Mouse (Mus musculus): Measurements from ENCODE around the gene Adamts12. TPM values are rescaled to one million over a fixed set of nuclear protein-coding genes. Genes with fewer than 3 reads are reported as not detected.
A peak's percentile ranks its signal among the peaks of the same experiment; 100 is the strongest.

The Adamts12 gene
- total RNA-seq, 2 experiments from 2014 or later, result 3.5 to 3.6 TPM

GRCm38 (mm10) chr15:11159386-11159785, 94.8 kb downstream of the Adamts12 start:
- DNase-seq (ENCODE audit: low spot score in 2 of 2), result no peak

GRCm38 (mm10) chr15:11160759-11161158, 96.2 kb downstream of the Adamts12 start:
- no peak for DNase-seq (ENCODE audit: low spot score in 2 of 2)

- DNase-seq (ENCODE audit: low spot score in 2 of 2), result no peak
These were observed 101.3 kb downstream of the Adamts12 start for GRCm38 (mm10) chr15:11165883-11166282.

GRCm38 (mm10) chr15:11173884-11174470, 109.4 kb downstream of the Adamts12 start:
- peak in 1 of 2 experiments; percentile 22 for DNase-seq (ENCODE audit: low spot score in 2 of 2)

GRCm38 (mm10) chr15:11174842-11175241, 110.3 kb downstream of the Adamts12 start:
- no peak for DNase-seq (ENCODE audit: low spot score in 2 of 2)

- DNase-seq (ENCODE audit: low spot score in 2 of 2), result no peak
These were observed 112.9 kb downstream of the Adamts12 start for GRCm38 (mm10) chr15:11177448-11177847.

- no peak for DNase-seq (ENCODE audit: low spot score in 2 of 2)
These were observed 115.2 kb downstream of the Adamts12 start for GRCm38 (mm10) chr15:11179751-11180169.

GRCm38 (mm10) chr15:11186711-11187110, 122.1 kb downstream of the Adamts12 start:
- no peak for DNase-seq (ENCODE audit: low spot score in 2 of 2)

GRCm38 (mm10) chr15:11190447-11190846, 125.9 kb downstream of the Adamts12 start:
- DNase-seq (ENCODE audit: low spot score in 2 of 2), result no peak

GRCm38 (mm10) chr15:11192762-11193161, 128.2 kb downstream of the Adamts12 start:
- DNase-seq (ENCODE audit: low spot score in 2 of 2), result no peak

- peak in 1 of 2 experiments; percentile 26 for DNase-seq (ENCODE audit: low spot score in 2 of 2)
These were observed 132.5 kb downstream of the Adamts12 start for GRCm38 (mm10) chr15:11197051-11197450.

- no peak for DNase-seq (ENCODE audit: low spot score in 2 of 2)
These were observed 133.7 kb downstream of the Adamts12 start for GRCm38 (mm10) chr15:11198246-11198795.

- DNase-seq (ENCODE audit: low spot score in 2 of 2), result peak in 1 of 2 experiments; percentile 11
These were observed 138.5 kb downstream of the Adamts12 start for GRCm38 (mm10) chr15:11203084-11203483.

- DNase-seq (ENCODE audit: low spot score in 2 of 2), result no peak
These were observed 140.3 kb downstream of the Adamts12 start for GRCm38 (mm10) chr15:11204934-11205333.

GRCm38 (mm10) chr15:11210976-11211375, 146.4 kb downstream of the Adamts12 start:
- no peak for DNase-seq (ENCODE audit: low spot score in 2 of 2)

- no peak for DNase-seq (ENCODE audit: low spot score in 2 of 2)
These were observed 169.5 kb downstream of the Adamts12 start for GRCm38 (mm10) chr15:11233906-11234632.

- DNase-seq (ENCODE audit: low spot score in 2 of 2), result peak; percentile 5 to 18
These were observed 175.8 kb downstream of the Adamts12 start for GRCm38 (mm10) chr15:11240406-11240805.

GRCm38 (mm10) chr15:11241288-11241687, 176.7 kb downstream of the Adamts12 start:
- no peak for DNase-seq (ENCODE audit: low spot score in 2 of 2)

GRCm38 (mm10) chr15:11246402-11246801, 181.8 kb downstream of the Adamts12 start:
- DNase-seq (ENCODE audit: low spot score in 2 of 2), result no peak

GRCm38 (mm10) chr15:11279273-11280080, 214.9 kb downstream of the Adamts12 start:
- no peak for DNase-seq (ENCODE audit: low spot score in 2 of 2)

- no peak for DNase-seq (ENCODE audit: low spot score in 2 of 2)
These were observed 216.2 kb downstream of the Adamts12 start for GRCm38 (mm10) chr15:11280689-11281264.

All from layer of hippocampus, postnatal 10 days (tissue).